In genomic region chr4:47261919-47262318, GRCm38 (mm10) we compare ENCODE assay signal across 26 mouse cellular contexts. TPM values are rescaled to one million over a fixed set of nuclear protein-coding genes. Genes with fewer than 3 reads are reported as not detected.
A peak's percentile ranks its signal among the peaks of the same experiment; 100 is the strongest.
DNase-seq lines count a peak whose midpoint lies in the region; ATAC-seq and TF ChIP-seq lines count a peak whose summit lies in the region.
"Had no signal": no experiment of that assay in that cellular context is flagged by ENCODE, and none has a peak within 500 bp of the region (broad histone marks: within the 10 kb centered on the region; RNA-seq: fewer than 3 reads in every experiment).

No protein-coding gene starts in this region.

- no peaks in the 10 kb centered on the region for H3K27me3 ChIP-seq in midbrain, embryonic 15.5 days (replicated peaks)
- H3K27me3 ChIP-seq: CH12.LX; embryonic facial prominence, embryonic 15.5 days; forebrain, embryonic 15.5 days; heart, embryonic 15.5 days had no signal

- 34% methylated on average over 5 of the region's 5 CpGs for WGBS in macrophage (ENCODE audit: missing documents)
- 82% methylated on average over 5 of the region's 5 CpGs for WGBS in midbrain, embryonic 15.5 days

- TF ChIP-seq POLR2A in bone marrow macrophage, adult 2 months (IDR thresholded peaks at IDR 0.05; ENCODE audit: borderline replicate concordance, low read depth, low read length): no peak

- peak; percentile 71 for ATAC-seq in CD4-positive, CD25-positive, alpha-beta regulatory T cell, adult 4 months
- ATAC-seq in midbrain, embryonic 15.5 days (replicated peaks): no peak
- ATAC-seq: forebrain, embryonic 15.5 days had no signal

- no peak for TF ChIP-seq CTCF in bone marrow macrophage, adult 2 months (IDR thresholded peaks at IDR 0.05; ENCODE audit: low read depth, low read length)

- H3K4me1 ChIP-seq in bone marrow macrophage, adult 2 months (ENCODE audit: control insufficient read depth, insufficient read depth, low read length): peaks cover 50% of the 10 kb centered on the region
- no peaks in the 10 kb centered on the region for H3K4me1 ChIP-seq in midbrain, embryonic 15.5 days
- H3K4me1 ChIP-seq: embryonic facial prominence, embryonic 15.5 days; forebrain, embryonic 10.5 days; forebrain, embryonic 15.5 days; heart, embryonic 15.5 days had no signal

- no peaks in the 10 kb centered on the region for H3K36me3 ChIP-seq in macrophage (ENCODE audit: inconsistent target)
- H3K36me3 ChIP-seq in midbrain, embryonic 15.5 days (replicated peaks): no peaks in the 10 kb centered on the region
- H3K36me3 ChIP-seq: embryonic facial prominence, embryonic 15.5 days; forebrain, embryonic 10.5 days; forebrain, embryonic 15.5 days; heart, embryonic 15.5 days; hindbrain, embryonic 10.5 days had no signal

- H3K9me3 ChIP-seq in midbrain, embryonic 15.5 days: no peaks in the 10 kb centered on the region
- H3K9me3 ChIP-seq: embryonic facial prominence, embryonic 15.5 days; forebrain, embryonic 10.5 days; forebrain, embryonic 15.5 days; heart, embryonic 15.5 days; hindbrain, embryonic 10.5 days had no signal

- DNase-seq in thymus, postnatal 0 days (ENCODE audit: low spot score): peak; percentile 23
- no peak for DNase-seq in thymus, postnatal 10 days (ENCODE audit: low spot score in 2 of 2)
- no peak for DNase-seq in adrenal gland, adult 8-10 months
- no peak for DNase-seq in urinary bladder, adult 18-20 months (ENCODE audit: low spot score in 2 of 2)
- DNase-seq: adrenal gland, postnatal 14 days; B cell, adult 2 months; cerebellum, adult 18-20 months; cerebellum, adult 9-11 months; cerebellum, postnatal 36 days; embryo, embryonic 11 days; gastrocnemius, postnatal 10 days; heart, adult 2 months; heart, postnatal 14 days had no signal

- no peak overlapping the region for H3K4me3 ChIP-seq in bone marrow macrophage, adult 2 months (ENCODE audit: insufficient read depth, low read length)
- H3K4me3 ChIP-seq in macrophage (ENCODE audit: inconsistent target): no peak overlapping the region
- H3K4me3 ChIP-seq in midbrain, embryonic 15.5 days: no peak overlapping the region
- H3K4me3 ChIP-seq: embryonic facial prominence, embryonic 15.5 days; erythroblast, embryonic 14.5 days; forebrain, embryonic 10.5 days; forebrain, embryonic 15.5 days; heart, adult 2 months; heart, embryonic 15.5 days; hindbrain, embryonic 10.5 days had no signal

- no peak overlapping the region for H3K4me2 ChIP-seq in midbrain, embryonic 15.5 days
- H3K4me2 ChIP-seq: embryonic facial prominence, embryonic 15.5 days; forebrain, embryonic 15.5 days; heart, embryonic 11.5 days; heart, embryonic 15.5 days; hindbrain, embryonic 14.5 days had no signal

- no peak overlapping the region for H3K9ac ChIP-seq in midbrain, embryonic 15.5 days
- H3K9ac ChIP-seq: embryonic facial prominence, embryonic 15.5 days; forebrain, embryonic 15.5 days; heart, embryonic 15.5 days; hindbrain, embryonic 14.5 days had no signal

- H3K27ac ChIP-seq in bone marrow macrophage, adult 2 months (ENCODE audit: insufficient read depth, low read depth, low read length): peak overlapping the region; percentile 95
- peak overlapping the region; percentile 35 for H3K27ac ChIP-seq in macrophage
- H3K27ac ChIP-seq in midbrain, embryonic 15.5 days: no peak overlapping the region
- H3K27ac ChIP-seq: embryonic facial prominence, embryonic 15.5 days; forebrain, embryonic 10.5 days; forebrain, embryonic 15.5 days; heart, adult 2 months; heart, embryonic 15.5 days; hindbrain, embryonic 10.5 days; hindbrain, embryonic 14.5 days had no signal

- no peaks in the 10 kb centered on the region for H3K79me2 ChIP-seq in macrophage (ENCODE audit: inconsistent target)

RNA-seq across cellular contexts. Expression of gene Col15a1, which starts 54.0 kb away (rescaled TPM):
- 14.5 and 16.7 TPM in 2 replicates for polyA plus RNA-seq in thymus, postnatal 0 days (2015; fragmentation: Nextera tagmentation; extraction: Ambion mirVana)
- 1 to 10 TPM; 3.2 to 3.9 TPM for polyA plus RNA-seq in CD4-positive, CD25-positive, alpha-beta regulatory T cell, adult 4 months (2017; shearing (Covaris generic))
- 1.1 and 2.0 TPM in 2 replicates for polyA plus RNA-seq in bone marrow macrophage, adult 2 months (2012; ENCODE audit: insufficient read depth, insufficient read length, missing spikeins)
- total RNA-seq in macrophage (2018; cell fraction: chromatin; rRNA removed): 10 to 100 TPM in 1 of 26 experiments, 1 to 10 TPM in 15, under 1 TPM in 10; 0.33 to 22.7 (median 1.6) TPM
- total RNA-seq in macrophage (2018; cell fraction: cytosol; rRNA removed): 1 to 10 TPM in 6 of 26 experiments, under 1 TPM in 20; 0.18 to 1.8 (median 0.69) TPM
- total RNA-seq in macrophage (2018; cell fraction: nucleus; rRNA removed): 1 to 10 TPM in 16 of 26 experiments, under 1 TPM in 10; 0.15 to 5.7 (median 1.3) TPM
- 0.47 to 1.2 TPM (median 0.62 TPM) in 3 replicates for polyA plus RNA-seq in macrophage (2018)
- 10 to 100 TPM in 3 of 4 experiments, 1 to 10 TPM in 1; 8.0 to 93.5 (median 30.0) TPM for total RNA-seq in adrenal gland, adult 8-10 months (2022)
- 3.8 and 4.5 TPM in 2 replicates for polyA plus RNA-seq in midbrain, embryonic 15.5 days (2015; fragmentation: Nextera tagmentation; extraction: Ambion mirVana)
- polyA plus RNA-seq: erythroblast, embryonic 14.5 days had no signal
